Mouse (Mus musculus) neural tube, embryonic 14.5 days (tissue): Measurements from ENCODE around the gene Psen1. TPM values are rescaled to one million over a fixed set of nuclear protein-coding genes. Genes with fewer than 3 reads are reported as not detected.

ENCODE experiments used
- ATAC-seq: fragments of 200-750 bp; cut with Nextera tagmentation; 2 replicates; pipeline ENCODE4 v1.8.0; 2017; ENCODE audit warnings: low read depth, mild to moderate bottlenecking, moderate TSS enrichment, moderate library complexity
- H3K27ac ChIP-seq: fragments of 300-500 bp; sonication (generic); 2 replicates; pipeline ENCODE4 v1.5.1; 2014; ENCODE audit warnings: low read depth, mild to moderate bottlenecking, control low read depth, low read length, moderate library complexity, mixed read lengths
- H3K27me3 ChIP-seq: fragments of 300-500 bp; sonication (generic); 2 replicates; pipeline ENCODE4 v1.6.1; 2014; ENCODE audit warnings: low read length; ENCODE audit not compliant: control insufficient read depth, insufficient read depth
- H3K36me3 ChIP-seq: fragments of 300-500 bp; sonication (generic); 2 replicates; pipeline ENCODE4 v1.6.1; 2014; ENCODE audit warnings: low read length, mixed read lengths; ENCODE audit not compliant: control insufficient read depth, insufficient read depth
- H3K4me1 ChIP-seq: fragments of 300-500 bp; sonication (generic); 2 replicates; pipeline ENCODE4 v1.6.1; 2014; ENCODE audit warnings: low read length; ENCODE audit not compliant: control insufficient read depth, insufficient read depth
- H3K4me2 ChIP-seq: fragments of 300-500 bp; sonication (generic); 2 replicates; pipeline ENCODE4 v1.6.1; 2014; ENCODE audit warnings: mild to moderate bottlenecking, low read depth, low read length, control low read depth
- H3K4me3 ChIP-seq: fragments of 300-500 bp; sonication (generic); 2 replicates; pipeline ENCODE4 v1.5.1; 2014; ENCODE audit warnings: low read depth, low read length, control low read depth, mixed read lengths
- H3K9ac ChIP-seq: fragments of 300-500 bp; sonication (generic); replicated peaks from 2 replicates; pipeline ENCODE4 v1.6.1; 2014; ENCODE audit warnings: low read depth, mild to moderate bottlenecking, control low read depth, low read length, mixed read lengths
- H3K9me3 ChIP-seq: fragments of 300-500 bp; sonication (generic); 2 replicates; pipeline ENCODE4 v1.6.1; 2016; ENCODE audit warnings: low read length; ENCODE audit not compliant: control insufficient read depth
- WGBS: fragments of 180-500 bp; shearing (Covaris S2); extraction: QIAGEN DNeasy Blood & Tissue Kit; methylation state at CpG from one replicate; pipeline ENCODE4 v1.1.7; 2014; 5-methylcytosine and 5-hydroxymethylcytosine counted together
- polyA plus RNA-seq: library from polyadenylated mRNA; unstranded; fragments of >200 nt; fragmentation: Nextera tagmentation; extraction: Ambion mirVana; gene quantifications from 2 replicates; pipeline ENCODE4 v1.2.1, GENCODE M21; 2014

The Psen1 gene
- polyA plus RNA-seq, 1 experiment from 2014 or later = 81.5 TPM

- H3K4me1 ChIP-seq = peaks cover 5% of the 10 kb centered on the region
- 0 out of 2 replicates have a peak overlapping the region, but pooled peaks have one; percentile 18 for H3K9ac ChIP-seq
- H3K27me3 ChIP-seq = no peaks in the 10 kb centered on the region
- no peak for ATAC-seq
- peak overlapping the region; percentile 10; the same call in 1 of the 2 replicates for H3K4me3 ChIP-seq
- 9% methylated on average over 14 of the region's 14 CpGs for WGBS
- peak overlapping the region; percentile 49 for H3K4me2 ChIP-seq
- no peak overlapping the region for H3K27ac ChIP-seq
- no peaks in the 10 kb centered on the region for H3K36me3 ChIP-seq
- H3K9me3 ChIP-seq = no peaks in the 10 kb centered on the region
Observed at GRCm38 (mm10) chr12:83764044-83764365, 76.1 kb downstream of the Psen1 start.

- Histone ChIP-seq H3K9me3 (no peaks in the 10 kb centered on the region), H3K4me2 (no peak overlapping the region; the same call in 1 of the 2 replicates), H3K9ac (no peak overlapping the region), H3K4me3 (no peak overlapping the region), H3K27ac (no peak overlapping the region), H3K27me3 (no peaks in the 10 kb centered on the region), H3K4me1 (peaks cover 5% of the 10 kb centered on the region), H3K36me3 (no peaks in the 10 kb centered on the region)
- no peak for ATAC-seq
- 79% methylated on average over 10 of the region's 10 CpGs for WGBS
Observed at GRCm38 (mm10) chr12:83764519-83764918, 76.6 kb downstream of the Psen1 start.

- H3K4me2 ChIP-seq = no peak overlapping the region
- H3K4me1 ChIP-seq = peaks cover 13% of the 10 kb centered on the region
- no peak overlapping the region for H3K4me3 ChIP-seq
- no peaks in the 10 kb centered on the region for H3K27me3 ChIP-seq
- no peak for ATAC-seq
- 84% methylated on average over 13 of the region's 13 CpGs for WGBS
- no peaks in the 10 kb centered on the region for H3K36me3 ChIP-seq
- no peaks in the 10 kb centered on the region for H3K9me3 ChIP-seq
- H3K9ac ChIP-seq = no peak overlapping the region
- no peak overlapping the region for H3K27ac ChIP-seq
Observed at GRCm38 (mm10) chr12:83765965-83766603, 78.1 kb downstream of the Psen1 start.

GRCm38 (mm10) chr12:83767833-83768232, 79.9 kb downstream of the Psen1 start:
- Histone ChIP-seq H3K4me3 (no peak overlapping the region), H3K9ac (no peak overlapping the region), H3K27ac (no peak overlapping the region), H3K4me1 (peaks cover 13% of the 10 kb centered on the region), H3K4me2 (no peak overlapping the region), H3K9me3 (no peaks in the 10 kb centered on the region), H3K36me3 (no peaks in the 10 kb centered on the region), H3K27me3 (no peaks in the 10 kb centered on the region)
- WGBS = 64% methylated on average over 9 of the region's 9 CpGs
- ATAC-seq = no peak

GRCm38 (mm10) chr12:83768235-83768899, 80.4 kb downstream of the Psen1 start:
- Histone ChIP-seq H3K27me3 (no peaks in the 10 kb centered on the region), H3K36me3 (no peaks in the 10 kb centered on the region), H3K9ac (no peak overlapping the region), H3K9me3 (no peaks in the 10 kb centered on the region), H3K27ac (no peak overlapping the region), H3K4me2 (no peak overlapping the region), H3K4me3 (no peak overlapping the region), H3K4me1 (peaks cover 12% of the 10 kb centered on the region)
- ATAC-seq = no peak
- 76% methylated on average over 14 of the region's 14 CpGs for WGBS

GRCm38 (mm10) chr12:83770418-83771256, 82.7 kb downstream of the Psen1 start:
- peak; percentile 64 for ATAC-seq
- H3K4me1 ChIP-seq = peaks cover 8% of the 10 kb centered on the region
- H3K36me3 ChIP-seq = no peaks in the 10 kb centered on the region
- no peak overlapping the region for H3K9ac ChIP-seq
- H3K27ac ChIP-seq = 0 out of 2 replicates have a peak overlapping the region, but pooled peaks have one; percentile 16
- H3K4me2 ChIP-seq = peak overlapping the region; percentile 34; the same call in 1 of the 2 replicates
- no peak overlapping the region for H3K4me3 ChIP-seq
- no peaks in the 10 kb centered on the region for H3K9me3 ChIP-seq
- WGBS = 6% methylated on average over 25 of the region's 25 CpGs
- no peaks in the 10 kb centered on the region for H3K27me3 ChIP-seq

- WGBS = 70% methylated on average over 12 of the region's 12 CpGs
- H3K9ac ChIP-seq = no peak overlapping the region
- H3K36me3 ChIP-seq = no peaks in the 10 kb centered on the region
- H3K27ac ChIP-seq = no peak overlapping the region
- H3K9me3 ChIP-seq = no peaks in the 10 kb centered on the region
- no peak overlapping the region for H3K4me3 ChIP-seq
- peaks cover 2% of the 10 kb centered on the region; the same call in 1 of the 2 replicates for H3K4me1 ChIP-seq
- no peak overlapping the region for H3K4me2 ChIP-seq
- H3K27me3 ChIP-seq = no peaks in the 10 kb centered on the region
- ATAC-seq = no peak
Observed at GRCm38 (mm10) chr12:83775621-83776020, 87.7 kb downstream of the Psen1 start.

- Histone ChIP-seq H3K27me3 (no peaks in the 10 kb centered on the region), H3K36me3 (no peaks in the 10 kb centered on the region), H3K4me3 (no peak overlapping the region), H3K9ac (no peak overlapping the region), H3K4me2 (no peak overlapping the region), H3K27ac (no peak overlapping the region), H3K4me1 (no peaks in the 10 kb centered on the region), H3K9me3 (no peaks in the 10 kb centered on the region)
- WGBS = 87% methylated on average over 7 of the region's 7 CpGs
- ATAC-seq = no peak
Observed at GRCm38 (mm10) chr12:83776766-83777165, 88.8 kb downstream of the Psen1 start.

GRCm38 (mm10) chr12:83780181-83780580, 92.2 kb downstream of the Psen1 start:
- no peaks in the 10 kb centered on the region for H3K27me3 ChIP-seq
- no peak for ATAC-seq
- no peak overlapping the region for H3K4me3 ChIP-seq
- 93% methylated on average over 3 of the region's 3 CpGs for WGBS
- no peak overlapping the region for H3K27ac ChIP-seq
- no peaks in the 10 kb centered on the region for H3K4me1 ChIP-seq
- H3K9ac ChIP-seq = no peak overlapping the region
- H3K36me3 ChIP-seq = no peaks in the 10 kb centered on the region
- no peaks in the 10 kb centered on the region for H3K9me3 ChIP-seq
- no peak overlapping the region for H3K4me2 ChIP-seq
